Mouse (Mus musculus): ENCODE data around the gene Dglucy.
A peak's percentile ranks its signal among the peaks of the same experiment; 100 is the strongest.

Gene Dglucy

DNA sequence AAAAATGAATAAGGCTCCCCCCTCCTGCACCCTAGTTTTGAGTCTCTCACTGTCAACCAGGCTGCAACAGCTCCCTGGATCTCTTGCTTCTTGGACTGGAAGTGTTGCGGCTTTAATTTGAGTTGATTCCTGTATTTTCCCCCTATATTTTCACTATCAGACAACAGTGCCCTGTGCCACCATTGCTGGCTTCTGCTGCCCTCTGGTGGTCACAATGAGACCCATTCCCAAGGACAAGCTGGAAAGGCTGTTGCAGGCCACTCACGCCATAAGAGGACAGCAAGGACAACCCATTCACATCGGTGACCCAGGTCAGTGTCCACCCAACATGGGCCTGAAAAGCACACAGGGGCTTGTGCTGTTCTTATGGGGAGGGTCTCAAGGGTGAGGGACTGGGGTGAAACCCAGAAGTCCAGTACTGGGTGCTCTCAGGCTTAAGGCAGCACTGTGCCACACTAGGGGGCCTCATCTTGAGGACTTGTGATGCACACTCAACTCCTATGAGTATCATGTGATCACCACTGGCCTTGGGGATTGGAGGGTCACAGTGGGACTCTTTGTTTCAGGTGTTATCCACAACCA, 62.4 kb downstream of the Dglucy start:
- peak; percentile 62 for DNase-seq (ENCODE audit: low spot score)

DNA sequence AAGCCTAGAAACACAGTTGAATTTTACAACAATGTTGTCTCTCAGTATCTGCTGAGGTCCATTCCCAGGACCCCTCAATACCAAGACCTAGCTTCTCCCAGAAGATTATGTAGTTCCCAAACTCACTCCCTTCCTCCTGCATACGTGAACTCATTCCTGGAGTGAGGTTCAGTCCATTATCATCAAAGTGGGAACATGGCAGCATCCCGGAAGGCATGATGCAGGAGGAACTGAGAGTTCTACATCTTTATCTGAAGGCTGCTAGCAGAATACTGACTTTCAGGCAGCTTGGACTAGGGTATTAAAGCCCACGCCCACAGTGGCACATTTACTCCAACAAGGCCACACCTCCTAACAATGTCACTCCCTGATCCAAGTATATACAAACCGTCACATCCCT, 64.3 kb downstream of the Dglucy start:
- DNase-seq (ENCODE audit: low spot score): no peak

DNA sequence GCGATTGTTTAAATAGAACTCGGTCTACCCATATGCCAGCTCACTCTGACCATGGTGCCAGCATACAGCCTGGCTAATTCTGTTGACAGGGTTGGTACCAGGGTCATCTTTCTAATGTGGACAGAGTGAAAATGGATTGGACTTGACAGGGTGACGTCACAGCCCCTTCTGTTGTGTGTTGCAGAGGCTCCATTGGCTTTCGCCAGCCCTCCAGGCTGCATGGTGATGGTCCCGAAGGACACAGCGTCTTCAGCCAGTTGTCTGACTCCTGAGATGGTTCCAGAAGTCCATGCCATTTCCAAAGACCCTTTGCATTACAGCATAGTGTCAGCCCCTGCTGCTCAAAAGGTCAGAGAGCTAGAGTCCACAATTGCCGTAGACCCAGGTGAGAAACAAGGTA, 65.7 kb downstream of the Dglucy start:
- DNase-seq (ENCODE audit: low spot score): no peak

DNA sequence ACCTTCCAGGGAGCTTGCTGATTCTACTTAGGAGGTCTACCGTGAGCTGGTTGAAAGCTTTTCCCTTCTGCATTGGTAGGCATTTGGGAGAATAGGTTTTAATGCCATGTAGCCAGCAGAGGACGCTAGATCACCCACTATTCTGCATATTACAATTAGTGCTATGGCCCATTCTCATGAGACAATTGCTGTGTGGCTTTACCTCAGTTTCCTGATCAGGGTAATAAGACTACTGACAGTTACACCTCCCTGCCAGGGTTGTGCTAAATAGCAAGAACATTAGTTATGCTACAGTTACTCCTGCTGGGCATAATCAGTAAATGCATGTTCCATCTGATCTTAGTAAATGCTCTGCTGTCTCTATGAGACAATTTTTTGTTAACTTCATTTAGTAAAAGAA, 67.0 kb downstream of the Dglucy start:
- DNase-seq (ENCODE audit: low spot score): no peak

DNA sequence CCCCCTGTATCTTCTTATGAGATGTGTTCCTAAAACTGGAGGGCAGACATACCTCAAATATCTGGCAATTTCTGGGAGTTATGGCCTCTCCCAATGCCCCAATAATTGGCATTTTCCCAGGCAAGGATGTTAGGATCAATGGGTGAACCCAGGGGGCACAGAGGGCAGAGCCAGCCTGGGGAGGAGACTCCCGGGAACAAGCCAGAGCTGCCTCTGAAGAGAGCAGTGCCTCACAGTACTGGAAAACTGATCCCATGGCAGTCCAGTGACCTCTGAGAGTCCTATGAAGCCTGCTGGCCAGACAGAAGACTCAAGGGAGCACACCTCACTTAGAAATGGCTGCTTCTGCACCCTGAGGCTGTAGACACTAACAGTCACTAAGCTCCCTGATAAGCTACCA, 67.7 kb downstream of the Dglucy start:
- no peak for DNase-seq (ENCODE audit: low spot score)

- no peak for DNase-seq (ENCODE audit: low spot score)
Observed at GRCm38 (mm10) chr12:100847437-100848080, 68.7 kb downstream of the Dglucy start.

DNA sequence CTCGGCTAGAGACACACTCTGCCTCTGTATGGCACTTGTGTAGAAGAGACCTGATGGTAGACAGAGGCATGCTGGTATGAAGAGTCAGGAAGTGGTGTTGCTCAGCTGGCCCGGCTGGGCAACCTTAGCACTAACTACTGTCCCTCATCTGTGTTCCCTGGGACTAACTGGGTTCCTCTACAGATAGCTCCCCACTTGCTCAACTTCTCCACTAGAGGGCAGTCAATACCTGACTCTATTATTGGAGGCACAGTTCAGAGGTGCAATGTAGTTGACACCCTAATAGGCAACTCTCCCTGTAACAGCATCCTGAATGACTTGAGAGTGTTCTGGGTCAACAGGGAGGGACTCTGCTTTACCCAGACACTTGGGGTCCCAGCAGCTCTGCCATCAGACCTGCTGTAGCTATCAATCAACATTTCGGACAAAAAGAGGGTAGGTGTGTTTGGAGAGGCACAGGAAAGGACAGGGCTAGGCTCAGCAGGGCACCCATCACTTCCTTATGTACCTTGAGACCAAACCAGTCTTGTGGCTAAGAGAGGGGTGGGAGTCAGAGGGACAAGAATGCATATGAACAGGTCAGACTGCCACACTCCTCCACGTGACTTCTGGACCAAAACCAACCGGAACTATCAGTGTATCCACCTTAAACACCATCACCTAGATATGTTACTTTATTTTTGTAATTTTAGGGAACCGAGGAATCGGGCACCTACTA, 70.7 kb downstream of the Dglucy start:
- peak; percentile 73 for DNase-seq (ENCODE audit: low spot score)

GRCm38 (mm10) chr12:100852370-100852769, 73.5 kb downstream of the Dglucy start:
- no peak for DNase-seq (ENCODE audit: low spot score)

DNA sequence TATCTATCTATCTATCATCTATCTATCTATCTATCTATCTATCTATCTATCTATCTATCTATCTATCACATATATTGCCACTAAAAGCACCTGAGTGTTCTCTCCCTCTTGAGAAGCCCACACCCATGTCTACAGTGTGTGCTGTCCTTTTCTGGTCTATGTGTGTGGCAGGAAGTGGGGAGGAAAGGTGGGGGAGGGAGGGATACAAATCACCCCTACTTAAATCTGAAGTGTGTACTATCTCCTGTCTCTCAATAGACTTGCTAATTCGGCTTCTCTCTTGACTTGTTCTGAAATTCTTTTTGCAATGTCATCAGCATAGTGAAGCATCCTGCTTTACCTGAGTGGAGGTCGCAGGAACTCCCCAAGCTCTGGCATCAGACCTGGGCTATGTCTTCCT, 77.5 kb downstream of the Dglucy start:
- peak; percentile 43 for DNase-seq (ENCODE audit: low spot score)

GRCm38 (mm10) chr12:100857791-100858190, 78.9 kb downstream of the Dglucy start:
- DNase-seq (ENCODE audit: low spot score): peak; percentile 31

DNA sequence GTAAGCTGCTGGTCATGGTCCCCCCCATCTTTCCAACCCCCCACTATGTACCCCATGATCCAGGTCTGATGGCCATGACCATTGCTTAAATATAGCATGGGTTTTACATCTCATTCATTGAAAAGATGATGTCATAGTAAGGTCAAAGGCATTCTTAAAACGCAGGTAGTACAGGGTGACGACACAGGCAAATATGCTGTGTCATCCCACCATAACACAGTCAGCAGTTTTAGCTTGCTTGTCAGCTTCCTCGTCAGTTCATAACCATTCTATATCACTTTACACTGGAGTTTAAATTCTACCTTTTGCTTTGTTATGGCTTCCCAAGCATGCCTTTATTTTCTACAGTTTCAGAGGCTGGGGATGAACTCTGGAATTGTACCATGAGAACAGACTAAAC, 83.4 kb downstream of the Dglucy start:
- no peak for DNase-seq (ENCODE audit: low spot score)

DNA sequence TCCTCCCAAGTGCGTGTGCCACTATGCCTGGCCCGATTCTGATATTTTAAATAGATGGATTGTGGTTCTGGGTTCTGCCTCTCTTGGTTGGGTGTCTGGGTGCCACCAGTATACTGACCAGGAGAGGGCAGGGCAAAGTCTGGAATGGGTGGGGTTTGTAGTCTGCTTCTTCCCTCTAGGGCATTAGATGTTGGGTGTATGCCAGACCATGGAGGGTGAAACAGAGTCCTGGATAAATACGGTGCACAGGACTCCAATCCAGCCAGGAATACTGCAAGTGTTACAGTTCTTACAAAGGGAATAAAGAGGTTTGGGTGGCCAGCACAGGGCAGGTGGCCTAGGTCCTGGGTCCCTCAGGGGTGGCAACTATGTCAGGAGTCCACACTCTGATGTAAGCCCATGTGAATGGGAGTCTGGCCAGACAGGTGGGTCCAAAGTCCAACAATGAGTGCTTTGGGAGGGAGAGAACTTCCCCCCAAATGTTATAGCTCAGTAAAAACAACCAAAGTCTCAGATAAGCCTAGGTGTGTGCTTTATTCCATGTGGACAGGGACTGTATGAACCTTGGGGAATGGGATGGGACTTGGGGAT, 84.1 kb downstream of the Dglucy start:
- no peak for DNase-seq (ENCODE audit: low spot score)

DNA sequence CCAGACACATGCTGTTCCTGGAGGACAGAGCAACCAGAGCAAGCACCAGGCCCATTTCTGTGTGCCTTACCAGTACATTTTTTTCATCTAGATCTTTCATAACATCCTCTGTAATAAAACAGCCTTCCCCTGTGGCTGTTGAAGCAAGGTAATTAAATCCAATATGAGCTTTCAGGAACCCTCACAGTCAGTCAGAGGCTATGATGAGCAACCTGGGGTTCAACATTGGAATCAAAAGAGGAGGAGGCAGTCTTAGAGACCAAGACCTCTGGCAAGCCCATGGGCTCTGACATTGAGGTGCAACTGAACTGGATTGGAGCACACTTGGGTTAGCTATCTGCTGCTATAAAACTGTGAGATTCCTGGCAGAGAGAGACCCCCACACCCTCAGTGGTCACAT, 86.2 kb downstream of the Dglucy start:
- no peak for DNase-seq (ENCODE audit: low spot score)

DNA sequence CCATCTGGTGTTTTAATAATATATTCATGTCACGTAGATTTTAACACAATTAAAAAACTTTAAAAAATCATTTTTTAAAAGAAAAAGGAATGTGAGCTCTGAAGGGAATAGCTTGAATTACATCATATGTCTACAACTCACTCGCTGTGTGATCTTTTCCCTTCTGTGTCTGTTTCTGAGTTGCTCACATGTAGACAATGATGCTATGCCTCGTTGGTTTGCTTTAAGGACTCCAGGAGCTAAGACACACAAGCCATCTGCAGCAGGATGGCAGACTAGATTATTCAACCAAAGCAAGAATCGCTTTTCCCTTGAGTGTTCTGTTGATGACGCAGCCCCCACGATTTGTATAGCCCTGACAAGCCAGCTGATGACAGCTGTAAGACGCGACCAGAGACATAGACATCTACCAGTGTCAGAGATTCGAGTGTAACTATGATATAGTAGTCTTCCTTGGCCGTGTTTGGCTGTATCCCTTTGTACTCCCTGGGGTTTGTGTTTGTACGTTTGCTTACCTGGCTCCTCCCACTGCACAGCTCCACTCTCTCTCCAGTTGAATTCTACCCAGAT, 86.7 kb downstream of the Dglucy start:
- DNase-seq (ENCODE audit: low spot score): no peak

DNA sequence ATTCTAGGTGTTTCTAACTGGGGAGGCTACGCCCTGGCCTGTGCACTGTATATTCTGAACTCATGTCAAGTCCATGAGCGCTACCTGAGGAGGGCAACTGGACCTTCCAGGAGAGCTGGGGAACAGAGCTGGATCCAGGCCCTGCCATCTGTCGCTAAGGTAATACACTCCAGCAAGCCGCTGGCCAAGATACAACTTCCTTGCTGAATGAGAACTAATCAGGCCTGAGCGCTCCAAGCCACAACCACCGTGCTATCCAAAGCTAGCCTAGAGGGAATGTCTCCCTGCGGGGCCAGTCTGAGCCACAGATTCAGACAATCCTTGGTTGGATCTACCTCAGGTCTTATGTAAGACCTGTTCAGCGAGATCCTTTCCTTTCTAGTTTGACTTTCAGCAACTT, 88.2 kb downstream of the Dglucy start:
- DNase-seq (ENCODE audit: low spot score): no peak

GRCm38 (mm10) chr12:100868049-100868622, 89.3 kb downstream of the Dglucy start:
- no peak for DNase-seq (ENCODE audit: low spot score)

DNA sequence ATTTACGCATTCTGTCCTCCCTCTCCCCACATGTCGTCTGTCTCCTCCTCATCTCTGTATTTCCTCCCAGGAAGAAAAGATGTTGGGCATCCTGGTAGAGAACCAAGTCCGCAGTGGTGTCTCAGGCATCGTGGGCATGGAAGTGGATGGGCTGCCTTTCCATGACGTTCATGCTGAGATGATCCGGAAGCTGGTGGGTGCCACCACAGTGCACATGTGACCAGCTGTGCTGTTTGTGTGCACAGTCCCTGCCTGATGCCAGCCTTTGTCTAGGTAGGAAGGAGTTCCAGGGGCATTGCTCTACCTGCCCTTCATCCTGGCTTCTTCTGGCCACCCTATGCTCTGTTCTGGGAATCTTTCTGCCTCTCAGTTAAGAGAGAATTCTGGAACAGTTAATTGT, 92.4 kb downstream of the Dglucy start:
- no peak for DNase-seq (ENCODE audit: low spot score)

DNA sequence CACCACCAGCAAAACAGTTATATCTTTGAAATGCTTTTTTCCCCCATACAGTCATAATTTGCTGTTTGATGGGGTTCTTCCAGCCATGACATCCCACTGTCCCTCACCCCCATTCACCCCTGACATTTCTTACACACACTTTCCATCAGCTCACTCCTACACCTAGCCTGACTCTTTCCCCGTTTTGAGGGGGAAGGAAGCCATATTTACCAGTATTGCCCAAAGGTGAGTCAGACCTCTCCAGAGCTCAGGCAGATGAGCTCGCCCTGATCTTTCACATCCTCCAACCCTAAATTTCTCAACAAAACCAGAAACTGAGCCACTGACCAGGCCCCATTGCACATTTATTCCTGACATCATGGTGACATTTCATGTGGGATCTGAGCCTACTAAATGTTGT, 93.0 kb downstream of the Dglucy start:
- no peak for DNase-seq (ENCODE audit: low spot score)

DNA sequence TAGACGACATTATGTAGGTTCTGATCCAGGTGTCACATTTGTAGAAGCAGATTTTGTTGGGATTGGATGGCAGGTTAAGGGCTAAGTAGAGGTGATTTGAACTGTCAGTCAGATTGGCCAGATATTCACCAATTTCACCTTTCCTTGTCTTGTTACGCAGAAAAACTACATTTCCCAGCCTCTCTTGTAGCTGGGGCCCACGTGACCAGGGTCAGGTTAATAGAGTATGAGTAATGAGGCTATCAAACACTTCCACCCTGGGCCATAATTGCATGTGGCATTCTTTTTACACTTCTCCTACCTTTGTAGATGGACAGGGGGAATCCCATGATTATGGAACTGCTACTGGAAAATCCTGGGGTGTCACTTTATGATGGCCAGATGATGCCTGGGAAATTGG, 94.8 kb downstream of the Dglucy start:
- DNase-seq (ENCODE audit: low spot score): no peak

- no peak for DNase-seq (ENCODE audit: low spot score)
Observed at GRCm38 (mm10) chr12:100875553-100875952, 96.7 kb downstream of the Dglucy start.

- DNase-seq (ENCODE audit: low spot score): no peak
Observed at GRCm38 (mm10) chr12:100875960-100876359, 97.1 kb downstream of the Dglucy start.

DNA sequence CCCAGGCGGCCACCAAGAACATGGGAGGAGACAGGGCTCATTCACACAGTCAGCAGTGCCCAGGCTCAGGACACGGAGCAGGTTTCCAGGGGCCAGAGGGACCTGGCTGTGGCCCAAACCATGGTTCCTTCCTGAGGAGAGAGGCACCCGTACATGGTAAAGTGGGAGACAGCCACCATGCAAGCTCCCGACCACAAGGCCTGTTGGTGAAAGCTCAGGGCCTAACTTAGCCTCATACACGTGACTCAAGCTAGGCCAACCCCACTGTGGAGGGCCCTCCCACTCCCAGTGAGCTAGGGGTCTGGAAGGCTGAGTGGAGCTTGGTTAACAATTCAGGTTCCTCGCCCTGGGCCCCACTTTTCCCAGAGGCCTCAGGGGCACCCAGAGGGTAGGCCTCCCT, 99.1 kb downstream of the Dglucy start:
- no peak for DNase-seq (ENCODE audit: low spot score)

DNA sequence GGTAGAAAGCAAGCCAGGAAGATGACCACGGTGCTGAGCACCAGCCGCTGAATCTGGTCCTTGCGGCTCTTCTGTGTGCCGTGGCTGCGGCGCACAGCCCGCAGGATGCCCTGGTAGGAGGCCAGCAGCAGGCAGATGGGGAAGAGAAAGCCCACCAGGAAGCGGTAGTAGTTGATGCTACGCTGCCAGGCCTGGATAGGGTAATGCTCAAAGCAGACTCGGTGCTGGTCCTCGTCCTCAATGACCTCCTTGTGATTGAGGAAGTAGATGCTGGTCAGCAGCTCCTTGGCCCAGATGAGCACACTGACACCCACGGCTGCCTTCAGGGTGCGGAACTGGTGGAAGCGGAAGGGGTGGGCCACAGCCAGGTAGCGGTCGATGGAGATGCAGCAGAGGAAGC, 99.7 kb downstream of the Dglucy start:
- DNase-seq (ENCODE audit: low spot score): no peak
